Mouse (Mus musculus): Measurements from ENCODE around the gene Rnf41.

GRCm38 (mm10) chr10:128435186-128435823, 23.8 kb downstream of the Rnf41 start:
- TF ChIP-seq GATA1 (IDR thresholded peaks at IDR 0.05; ENCODE audit: borderline replicate concordance, low read length) (no peak), FLI1 (IDR thresholded peaks at IDR 0.05; ENCODE audit: low read length) (no peak)
